Mouse (Mus musculus) NIH3T3 (cell line): Measurements from ENCODE around the gene Zdhhc25.

ENCODE experiments used
- DNase-seq: peaks from one replicate; pipeline ENCODE4 v3.0.0-alpha.2; 2012; ENCODE audit warnings: low read depth

Gene Zdhhc25

GRCm38 (mm10) chr15:88600002-88600401 is at the start of gene Zdhhc25:
Gene Zdhhc25 (plus strand): TSS chr15:88600302.
- no peak for DNase-seq

GRCm38 (mm10) chr15:88552852-88553251 is 47.2 kb upstream of the Zdhhc25 start:
- no peak for DNase-seq

DNA sequence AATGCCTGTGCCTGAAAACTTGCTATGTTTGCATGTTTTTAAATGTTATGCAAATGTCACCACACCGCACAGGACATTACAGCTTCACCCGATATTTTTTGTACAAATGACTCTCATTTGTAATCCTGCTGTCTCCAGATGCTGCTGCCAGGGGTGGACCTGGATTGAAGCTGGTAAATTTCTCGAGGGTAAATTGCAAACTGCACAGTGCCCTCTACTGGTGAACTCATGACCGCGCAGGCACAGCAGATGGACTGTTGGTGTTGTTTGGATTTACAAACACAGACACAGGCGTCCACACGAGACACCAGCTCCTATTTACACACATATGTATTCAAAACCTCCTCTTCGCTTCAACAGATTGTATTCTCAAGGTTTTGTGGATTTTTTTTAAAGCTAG is 44.6 kb upstream of the Zdhhc25 start:
- DNase-seq: peak; percentile 68

DNA sequence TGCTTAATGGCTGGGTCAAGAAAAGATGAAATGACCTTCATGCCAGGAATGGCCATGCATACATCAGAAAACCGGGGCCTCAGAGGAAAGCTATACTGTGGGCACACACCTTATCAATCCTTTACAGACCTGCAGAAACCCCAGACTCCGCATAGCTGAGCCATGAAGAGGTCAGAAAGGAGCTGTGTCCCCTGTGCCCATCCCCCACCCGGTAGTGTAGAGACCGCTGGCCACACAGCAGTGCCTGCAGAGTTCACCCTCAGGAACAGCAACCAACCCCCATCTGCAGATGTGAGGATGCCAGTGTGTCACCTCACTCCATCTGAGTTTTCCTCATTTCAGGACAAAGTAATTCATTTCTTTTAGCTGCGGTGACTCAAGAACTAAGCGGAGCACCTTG is 39.5 kb upstream of the Zdhhc25 start:
- DNase-seq: no peak

DNA sequence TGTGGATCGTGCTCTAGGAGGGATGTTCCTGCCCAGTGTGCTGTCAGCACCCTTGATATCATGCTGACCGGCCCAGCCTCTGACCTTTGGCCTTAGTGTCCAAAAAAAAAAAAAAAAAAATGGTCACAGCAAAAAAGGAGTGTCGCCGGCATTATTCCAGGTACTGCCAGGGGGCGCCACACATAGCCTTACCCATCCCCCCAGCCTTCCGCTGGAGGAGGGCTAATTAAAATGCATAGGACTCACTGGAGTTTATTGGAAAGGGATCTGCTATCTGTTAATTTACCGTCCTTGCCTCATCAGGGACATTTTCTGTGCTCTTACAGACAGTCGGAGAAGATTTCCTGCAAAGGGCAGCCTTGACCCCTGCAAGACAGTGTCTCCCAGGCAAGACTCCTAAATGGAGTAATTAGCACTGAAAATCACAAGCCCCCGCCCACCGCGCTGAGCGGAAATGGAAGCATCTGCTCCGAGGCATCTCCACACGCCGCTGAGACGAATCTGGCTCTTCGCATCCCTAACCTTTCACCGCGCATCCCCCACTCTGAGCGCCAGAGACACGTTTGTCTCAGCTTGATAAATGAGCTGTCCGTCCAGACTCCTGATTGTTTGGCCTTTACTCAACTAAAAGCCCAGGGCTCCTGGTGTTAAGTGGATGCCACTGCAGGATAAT is 38.9 kb upstream of the Zdhhc25 start:
- no peak for DNase-seq

- DNase-seq: no peak
These were observed 34.8 kb upstream of the Zdhhc25 start for GRCm38 (mm10) chr15:88565307-88565706.

DNA sequence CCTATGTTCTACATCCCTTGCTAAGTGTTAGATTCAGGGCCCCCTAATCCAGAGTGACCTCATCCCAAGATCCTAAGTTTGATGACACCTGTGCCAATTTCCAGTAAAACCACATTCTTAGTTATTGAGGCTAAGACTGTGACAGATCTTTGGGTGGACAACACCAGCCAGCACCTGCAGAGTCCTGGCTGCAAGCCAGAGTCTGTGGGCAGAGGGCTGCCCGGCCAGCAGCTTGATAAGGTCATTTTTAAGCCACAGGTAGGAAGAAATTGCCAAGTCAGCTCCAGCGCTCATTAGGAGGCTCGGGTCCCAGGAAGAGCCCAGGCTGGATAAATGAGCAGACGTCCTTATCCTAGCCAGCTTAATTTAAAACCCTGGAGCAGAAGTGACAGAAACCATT is 34.3 kb upstream of the Zdhhc25 start:
- DNase-seq: no peak

- DNase-seq: no peak
These were observed 29.4 kb upstream of the Zdhhc25 start for GRCm38 (mm10) chr15:88570697-88571096.

GRCm38 (mm10) chr15:88579461-88579860 is 20.6 kb upstream of the Zdhhc25 start:
- DNase-seq: no peak

DNA sequence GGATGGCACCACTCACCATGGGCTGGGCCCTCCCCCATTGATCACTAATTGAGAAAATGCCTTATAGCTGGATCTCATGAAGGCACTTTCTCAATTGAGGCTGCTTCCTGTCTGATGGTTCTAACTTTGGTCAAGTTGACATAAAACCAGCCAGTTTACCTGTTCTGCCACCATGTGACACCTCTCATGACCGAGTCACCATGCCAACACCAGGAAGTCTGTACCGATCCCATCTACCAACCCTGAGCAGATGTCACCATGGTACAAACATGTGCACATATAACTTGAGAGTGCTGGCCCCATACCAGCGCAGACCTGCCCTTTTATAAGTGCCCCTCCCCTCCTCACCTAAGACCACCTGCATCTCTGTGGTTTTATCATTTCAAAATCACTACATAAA is 2.4 kb downstream of the Zdhhc25 start:
- no peak for DNase-seq

DNA sequence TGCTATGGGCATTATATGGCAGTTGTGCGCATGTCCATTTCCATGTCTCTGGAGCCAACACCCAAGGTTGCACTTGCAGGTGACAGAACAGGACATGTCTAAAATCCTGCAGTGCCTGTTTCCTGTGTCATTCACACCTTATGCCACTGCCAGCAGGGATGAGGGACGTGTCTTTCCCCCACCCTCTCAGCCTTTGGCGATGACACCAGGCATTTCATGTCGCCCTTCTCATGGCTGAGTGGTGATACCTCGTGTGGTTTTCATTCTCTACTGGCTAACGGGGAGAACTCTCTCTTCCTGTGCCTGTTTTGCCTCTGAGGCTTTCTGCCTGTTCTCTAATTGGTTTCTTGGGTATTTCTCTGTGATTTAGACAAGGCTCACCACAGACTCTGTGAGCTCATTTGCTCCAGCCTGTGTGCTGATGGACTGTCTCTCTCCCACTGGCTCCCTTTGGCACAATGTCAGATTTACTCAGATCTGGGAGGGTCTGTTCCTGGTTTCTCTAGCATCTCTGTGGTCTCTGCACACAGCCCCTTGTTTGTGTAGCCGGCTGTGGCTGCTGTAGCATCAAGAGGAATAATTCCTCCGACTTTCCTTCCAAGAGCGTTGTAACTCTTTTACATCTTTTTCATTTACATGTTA is 3.1 kb downstream of the Zdhhc25 start:
- no peak for DNase-seq

GRCm38 (mm10) chr15:88603733-88604119 is 3.6 kb downstream of the Zdhhc25 start:
- no peak for DNase-seq

- no peak for DNase-seq
These were observed 4.7 kb downstream of the Zdhhc25 start for GRCm38 (mm10) chr15:88604669-88605414.

DNA sequence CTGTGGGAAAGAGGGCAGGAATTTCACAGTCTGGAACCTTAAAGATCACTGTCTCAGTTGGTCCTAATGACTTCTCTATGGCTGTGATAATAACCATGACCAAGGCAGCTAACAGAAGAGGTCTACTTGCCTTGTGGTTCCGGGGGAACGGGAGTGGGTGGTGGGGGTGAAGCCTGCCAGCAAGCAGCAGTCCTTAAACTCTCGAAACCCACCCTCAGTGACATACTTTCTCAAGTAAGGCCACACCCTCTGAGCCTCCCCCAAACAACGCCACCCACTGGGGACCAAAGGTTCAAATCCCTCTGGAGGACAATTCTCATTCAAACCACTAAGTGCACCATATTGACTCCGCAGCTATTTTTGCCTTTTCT is 5.3 kb downstream of the Zdhhc25 start:
- DNase-seq: no peak

DNA sequence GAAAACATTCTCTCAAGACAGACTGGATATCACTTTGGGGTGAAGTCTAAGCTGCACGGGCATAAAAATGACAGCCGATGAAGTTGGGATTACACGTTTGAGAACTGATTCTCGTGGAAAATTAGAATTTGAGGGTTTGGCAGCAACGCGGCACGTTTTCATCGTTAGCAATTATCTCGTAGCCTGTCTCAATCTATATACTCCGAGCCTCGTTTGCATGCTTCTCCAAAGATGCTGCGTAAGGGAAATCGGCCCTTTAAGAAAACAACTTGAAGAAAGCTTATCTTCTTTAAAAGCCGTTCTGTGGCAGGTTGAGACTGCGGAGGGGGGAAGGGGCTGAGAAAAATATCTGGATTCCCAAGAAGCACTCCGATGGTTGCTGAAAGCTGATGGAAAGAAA is 17.0 kb downstream of the Zdhhc25 start:
- no peak for DNase-seq

DNA sequence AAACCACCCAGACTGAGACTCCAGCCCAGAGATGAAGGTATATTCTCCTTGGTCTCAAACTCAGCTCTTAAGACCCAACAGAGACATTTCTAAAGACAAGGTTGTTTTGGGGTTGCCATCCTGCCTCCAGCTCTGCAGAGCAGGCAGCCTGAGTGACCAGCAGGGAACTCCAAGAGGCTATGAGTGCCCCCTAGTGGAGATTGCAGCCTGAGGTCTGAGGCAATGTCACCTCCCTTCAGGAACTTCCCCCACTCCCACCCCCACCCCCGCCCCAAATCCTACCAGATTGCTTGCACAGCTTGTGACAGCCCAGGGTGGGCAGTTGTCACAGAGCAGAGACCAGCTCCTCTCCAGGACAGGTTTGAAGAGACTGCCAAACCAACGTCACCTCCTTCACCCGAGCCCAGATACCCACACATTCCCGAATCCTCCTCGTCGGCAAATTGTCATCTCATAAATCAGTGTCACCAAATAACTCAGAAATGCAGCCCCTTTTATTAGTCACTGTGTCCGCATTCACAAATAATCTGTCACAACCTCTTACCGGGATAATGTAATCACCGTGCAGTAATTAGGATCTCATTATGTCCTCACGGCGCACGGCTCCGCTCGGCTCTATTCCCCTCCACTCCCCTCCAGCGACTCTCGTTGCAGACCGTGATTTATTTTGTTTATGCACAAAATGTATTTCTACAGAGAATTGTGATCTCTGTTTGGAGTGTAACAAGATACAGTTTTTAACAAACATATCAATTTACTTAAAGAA is 18.1 kb downstream of the Zdhhc25 start:
- peak; percentile 32 for DNase-seq

GRCm38 (mm10) chr15:88620017-88620416 is 19.9 kb downstream of the Zdhhc25 start:
- no peak for DNase-seq

GRCm38 (mm10) chr15:88623891-88624290 is 23.8 kb downstream of the Zdhhc25 start:
- DNase-seq: no peak

GRCm38 (mm10) chr15:88624874-88625277 is 24.8 kb downstream of the Zdhhc25 start:
- no peak for DNase-seq

DNA sequence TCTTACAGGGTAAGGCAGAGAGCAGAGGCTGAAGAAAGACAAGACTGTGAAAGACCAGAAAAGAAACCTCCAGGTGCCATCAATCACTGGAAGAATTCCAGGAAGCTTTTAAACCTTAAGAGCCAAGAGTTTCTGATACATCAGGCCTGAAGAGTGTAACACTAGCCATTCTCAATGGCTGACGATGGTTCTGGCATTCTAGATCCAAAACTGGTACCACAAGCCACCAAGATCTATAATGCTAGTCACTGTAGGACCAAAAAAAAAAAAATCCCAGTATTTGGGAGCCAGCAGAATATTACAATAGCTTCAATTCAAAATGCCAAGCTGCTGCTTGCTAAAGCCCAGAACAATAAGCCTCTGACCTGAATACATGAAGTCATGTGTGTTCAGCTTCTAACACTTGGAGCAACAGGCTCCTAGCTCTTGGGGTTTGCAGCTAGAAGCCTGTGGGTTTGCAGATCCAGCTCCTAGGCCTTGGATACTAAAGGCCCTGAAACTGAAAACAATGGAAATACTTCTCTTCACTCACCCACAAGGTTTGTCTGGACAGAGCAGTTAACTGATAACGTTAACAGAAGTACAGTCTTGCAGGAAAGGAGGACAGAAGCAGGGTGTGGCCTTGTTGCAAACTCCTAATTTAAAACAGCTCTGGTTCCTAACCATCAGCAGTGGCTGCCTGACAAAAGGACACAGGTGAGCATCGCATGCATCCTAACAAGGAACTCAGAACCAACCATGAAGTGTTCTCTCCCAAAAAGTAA is 25.4 kb downstream of the Zdhhc25 start:
- DNase-seq: no peak

- DNase-seq: no peak
These were observed 26.9 kb downstream of the Zdhhc25 start for GRCm38 (mm10) chr15:88626886-88627488.
